Mouse (Mus musculus) heart, embryonic 10.5 days (tissue): ENCODE data around the gene Sf1. TPM values are rescaled to one million over a fixed set of nuclear protein-coding genes. Genes with fewer than 3 reads are reported as not detected.

ENCODE experiments used
- DNase-seq: peaks from one replicate; pipeline ENCODE4 v3.0.0-alpha.2; 2017; ENCODE audit warnings: low spot score
- H3K27ac ChIP-seq: fragments of 300-500 bp; sonication (generic); 2 replicates; pipeline ENCODE4 v1.5.1; 2016; ENCODE audit warnings: mild to moderate bottlenecking
- H3K27me3 ChIP-seq: fragments of 300-500 bp; sonication (generic); 2 replicates; pipeline ENCODE4 v1.6.1; 2016; ENCODE audit warnings: mild to moderate bottlenecking; ENCODE audit not compliant: poor library complexity, insufficient read depth, severe bottlenecking
- H3K36me3 ChIP-seq: fragments of 300-500 bp; sonication (generic); 2 replicates; pipeline ENCODE4 v1.6.1; 2016; ENCODE audit warnings: mild to moderate bottlenecking, moderate library complexity
- H3K4me1 ChIP-seq: fragments of 300-500 bp; sonication (generic); 2 replicates; pipeline ENCODE4 v1.6.1; 2016; ENCODE audit warnings: mild to moderate bottlenecking
- H3K4me3 ChIP-seq: fragments of 300-500 bp; sonication (generic); 2 replicates; pipeline ENCODE4 v1.5.1; 2016; ENCODE audit warnings: mild to moderate bottlenecking, moderate library complexity
- H3K9me3 ChIP-seq: fragments of 300-500 bp; sonication (generic); 2 replicates; pipeline ENCODE4 v1.6.1; 2016; ENCODE audit warnings: mild to moderate bottlenecking, moderate library complexity
- WGBS: fragments of 180-500 bp; shearing (Covaris S2); methylation state at CpG from one replicate; pipeline ENCODE4 v1.1.7; 2016; 5-methylcytosine and 5-hydroxymethylcytosine counted together
- polyA plus RNA-seq: library from polyadenylated mRNA; unstranded; fragments of >200 nt; fragmentation: Nextera tagmentation; extraction: Ambion mirVana; gene quantifications from 2 replicates; pipeline ENCODE4 v1.2.1, GENCODE M21; 2016

Gene Sf1
- polyA plus RNA-seq: 129 and 146 TPM in 2 replicates

GRCm38 (mm10) chr19:6363411-6364240 is at the start of gene Sf1:
Gene Sf1 (plus strand): TSS chr19:6363690.
- Histone ChIP-seq H3K9me3 (no peaks in the 10 kb centered on the region), H3K4me3 (peak within 1 kb of the TSS; percentile 89), H3K27me3 (no peaks in the 10 kb centered on the region), H3K4me1 (peaks cover 16% of the 10 kb centered on the region), H3K27ac (peak within 1 kb of the TSS; percentile 99), H3K36me3 (peaks cover 40% of the 10 kb centered on the region)
- DNase-seq: peak; percentile 100
- WGBS: under 1% methylated on average over 85 of the region's 85 CpGs

- H3K4me1 ChIP-seq: peaks cover 20% of the 10 kb centered on the region
- no peak overlapping the region for H3K4me3 ChIP-seq
- no peaks in the 10 kb centered on the region for H3K27me3 ChIP-seq
- DNase-seq: no peak
- H3K9me3 ChIP-seq: no peaks in the 10 kb centered on the region
- H3K36me3 ChIP-seq: peaks cover 85% of the 10 kb centered on the region
- WGBS: 87% methylated on average over 8 of the region's 8 CpGs
- no peak overlapping the region for H3K27ac ChIP-seq
These were observed 49.7 kb upstream of the Sf1 start for GRCm38 (mm10) chr19:6313796-6314195.

GRCm38 (mm10) chr19:6314513-6314912 is 49.0 kb upstream of the Sf1 start:
- H3K4me3 ChIP-seq: no peak overlapping the region
- no peak overlapping the region for H3K27ac ChIP-seq
- H3K9me3 ChIP-seq: no peaks in the 10 kb centered on the region
- WGBS: 75% methylated on average over 8 of the region's 8 CpGs
- no peaks in the 10 kb centered on the region for H3K27me3 ChIP-seq
- H3K4me1 ChIP-seq: peaks cover 16% of the 10 kb centered on the region
- H3K36me3 ChIP-seq: peaks cover 93% of the 10 kb centered on the region
- no peak for DNase-seq

DNA sequence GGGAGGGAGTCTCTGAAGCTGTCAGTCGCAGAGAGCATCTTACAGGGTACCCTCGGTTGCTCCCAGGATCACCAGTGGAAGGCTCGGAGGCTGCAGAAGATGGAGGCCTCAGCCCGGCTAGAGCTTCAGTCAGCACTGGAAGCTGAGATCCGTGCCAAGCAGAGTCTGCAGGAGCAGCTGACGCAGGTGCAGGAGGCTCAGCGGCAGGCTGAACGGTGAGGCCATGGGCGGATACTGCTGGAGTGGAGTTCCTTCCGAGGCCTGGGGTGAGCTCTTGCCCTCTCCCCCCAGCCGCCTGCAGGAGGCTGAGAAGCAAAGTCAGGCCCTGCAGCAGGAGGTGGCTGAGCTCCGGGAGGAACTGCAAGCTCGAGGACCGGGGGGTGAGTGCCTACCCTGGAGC is 47.9 kb upstream of the Sf1 start:
- WGBS: 76% methylated on average over 14 of the region's 14 CpGs
- Histone ChIP-seq H3K27me3 (no peaks in the 10 kb centered on the region), H3K27ac (no peak overlapping the region), H3K4me1 (peaks cover 19% of the 10 kb centered on the region), H3K4me3 (no peak overlapping the region), H3K9me3 (no peaks in the 10 kb centered on the region), H3K36me3 (peaks cover 95% of the 10 kb centered on the region)
- no peak for DNase-seq

DNA sequence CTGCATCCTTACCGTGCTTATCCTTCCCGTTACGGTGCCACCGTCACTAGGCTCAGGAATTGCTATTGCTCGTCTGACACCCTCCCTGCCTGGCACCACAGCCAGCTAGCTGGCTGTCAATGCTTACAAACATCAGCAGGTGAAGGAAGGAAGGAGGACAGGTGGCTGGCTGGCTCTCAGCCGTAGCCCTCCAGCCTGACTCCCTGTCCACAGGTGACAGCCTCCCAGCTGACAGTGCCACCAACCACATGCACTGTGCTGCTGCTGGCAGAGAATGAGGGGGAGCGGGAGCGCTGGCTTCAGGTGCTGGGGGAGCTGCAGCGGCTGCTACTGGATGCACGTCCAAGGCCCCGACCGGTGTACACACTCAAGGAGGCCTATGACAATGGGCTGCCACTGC is 45.3 kb upstream of the Sf1 start:
- Histone ChIP-seq H3K27me3 (no peaks in the 10 kb centered on the region), H3K36me3 (peaks cover 81% of the 10 kb centered on the region), H3K4me1 (peaks cover 35% of the 10 kb centered on the region), H3K9me3 (no peaks in the 10 kb centered on the region), H3K4me3 (no peak overlapping the region), H3K27ac (no peak overlapping the region)
- WGBS: 90% methylated on average over 12 of the region's 12 CpGs
- no peak for DNase-seq

DNA sequence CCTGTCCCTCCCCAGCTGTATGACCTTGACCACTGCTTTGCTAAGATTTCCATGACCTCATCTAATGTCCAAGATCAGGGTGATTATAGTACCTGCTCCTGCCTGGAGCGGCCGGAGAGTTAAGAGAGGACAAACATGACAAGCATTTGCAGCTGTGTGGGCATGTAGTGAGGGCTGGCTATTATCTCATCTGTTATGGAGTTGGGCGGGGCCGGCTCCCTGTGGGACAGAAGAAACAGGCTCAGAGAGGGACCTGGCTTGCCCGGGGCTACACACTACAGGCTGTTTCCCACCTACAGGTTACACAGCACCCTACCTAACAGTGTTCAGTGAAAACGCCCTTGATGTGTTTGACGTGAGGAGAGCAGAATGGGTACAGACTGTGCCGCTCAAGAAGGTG is 42.1 kb upstream of the Sf1 start:
- 63% methylated on average over 8 of the region's 8 CpGs for WGBS

GRCm38 (mm10) chr19:6321786-6322621 is 41.5 kb upstream of the Sf1 start:
- Histone ChIP-seq H3K4me3 (no peak overlapping the region), H3K27me3 (no peaks in the 10 kb centered on the region), H3K4me1 (peaks cover 27% of the 10 kb centered on the region), H3K27ac (peak overlapping the region; percentile 18), H3K9me3 (no peaks in the 10 kb centered on the region), H3K36me3 (peaks cover 51% of the 10 kb centered on the region)
- 76% methylated on average over 33 of the region's 33 CpGs for WGBS
- no peak for DNase-seq

More for the DNA sequence above, 42.1 kb upstream of the Sf1 start:
- Histone ChIP-seq H3K27ac (peak overlapping the region; percentile 18; the same call in 1 of the 2 replicates), H3K4me1 (peaks cover 34% of the 10 kb centered on the region), H3K27me3 (no peaks in the 10 kb centered on the region), H3K4me3 (no peak overlapping the region), H3K9me3 (no peaks in the 10 kb centered on the region), H3K36me3 (peaks cover 57% of the 10 kb centered on the region)
- DNase-seq: no peak

- Histone ChIP-seq H3K36me3 (peaks cover 25% of the 10 kb centered on the region), H3K4me3 (no peak overlapping the region), H3K4me1 (peaks cover 24% of the 10 kb centered on the region), H3K27ac (no peak overlapping the region), H3K9me3 (no peaks in the 10 kb centered on the region), H3K27me3 (no peaks in the 10 kb centered on the region)
- 75% methylated on average over 9 of the region's 9 CpGs for WGBS
- DNase-seq: no peak
These were observed 38.7 kb upstream of the Sf1 start for GRCm38 (mm10) chr19:6324751-6325150.

DNA sequence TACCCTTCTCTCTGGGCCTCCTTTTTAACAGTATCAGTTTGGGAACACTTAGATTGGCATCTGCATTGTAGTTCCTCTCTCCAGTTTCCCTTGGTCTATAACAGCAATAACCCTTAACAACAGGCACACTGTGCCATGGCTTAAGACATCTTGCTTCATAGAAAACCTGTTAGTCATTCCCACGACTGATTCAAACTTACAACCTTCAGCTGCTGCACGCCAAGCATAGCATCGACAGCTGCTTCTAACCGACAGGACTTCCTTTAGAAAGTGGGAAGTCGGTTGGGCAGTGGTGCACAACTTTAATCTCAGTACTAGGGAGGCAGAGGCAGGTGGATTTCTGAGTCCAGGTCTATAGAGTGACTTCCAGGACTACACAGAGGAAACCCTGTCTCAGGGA is 32.3 kb upstream of the Sf1 start:
- 58% methylated on average over 5 of the region's 5 CpGs for WGBS

DNA sequence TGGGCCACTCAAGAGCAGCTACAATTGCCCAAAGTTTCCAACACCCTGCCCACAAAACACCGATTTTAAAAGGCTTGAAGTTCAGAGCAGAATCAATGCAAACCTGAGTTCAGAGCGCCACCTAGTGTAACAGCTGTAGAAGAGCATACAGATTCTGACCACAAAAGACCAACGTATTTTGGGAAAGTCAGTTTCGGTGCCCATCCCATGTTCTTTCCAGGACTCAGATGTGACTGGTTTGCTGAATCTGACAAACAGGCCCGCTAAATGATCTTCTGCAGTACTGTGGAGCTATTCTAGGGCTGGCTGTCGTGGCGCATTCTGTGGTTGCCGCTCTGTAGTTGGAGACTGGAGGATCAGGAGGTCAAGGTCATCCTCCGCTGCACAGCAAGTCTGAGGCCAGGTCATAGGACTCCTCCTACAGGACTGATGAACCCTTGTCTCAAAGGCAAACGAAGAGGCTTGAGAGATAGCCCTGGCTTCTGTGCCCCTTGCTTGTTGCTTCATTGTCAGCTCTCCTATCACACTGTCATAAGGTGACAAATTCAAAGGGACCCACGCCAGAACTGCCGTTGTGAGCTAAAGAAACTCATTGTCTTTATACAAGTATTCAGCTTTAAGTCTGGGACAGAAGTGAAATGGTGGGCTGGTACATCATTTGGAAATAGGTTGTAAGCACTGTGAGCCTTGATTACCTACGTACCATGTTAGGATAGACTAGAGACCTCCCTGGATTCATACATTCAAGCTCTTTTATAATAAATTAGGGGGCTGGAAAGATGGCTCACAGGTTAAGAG is 31.6 kb upstream of the Sf1 start:
- DNase-seq: no peak
- peak overlapping the region; percentile 82 for H3K27ac ChIP-seq
- 25% methylated on average over 13 of the region's 13 CpGs for WGBS
- H3K4me3 ChIP-seq: peak overlapping the region; percentile 35
- H3K27me3 ChIP-seq: no peaks in the 10 kb centered on the region
- peaks cover 33% of the 10 kb centered on the region for H3K4me1 ChIP-seq
- H3K36me3 ChIP-seq: peaks cover 5% of the 10 kb centered on the region
- H3K9me3 ChIP-seq: no peaks in the 10 kb centered on the region

More for the DNA sequence above, 32.3 kb upstream of the Sf1 start:
- no peaks in the 10 kb centered on the region for H3K9me3 ChIP-seq
- H3K4me1 ChIP-seq: peaks cover 26% of the 10 kb centered on the region
- DNase-seq: no peak
- no peaks in the 10 kb centered on the region for H3K27me3 ChIP-seq
- no peak overlapping the region for H3K4me3 ChIP-seq
- H3K27ac ChIP-seq: no peak overlapping the region
- no peaks in the 10 kb centered on the region for H3K36me3 ChIP-seq

- WGBS: 69% methylated on average over 9 of the region's 9 CpGs
These were observed 29.5 kb upstream of the Sf1 start for GRCm38 (mm10) chr19:6333761-6334595.

More at GRCm38 (mm10) chr19:6333761-6334595, 29.5 kb upstream of the Sf1 start:
- peaks cover 26% of the 10 kb centered on the region for H3K36me3 ChIP-seq
- peak overlapping the region; percentile 91 for H3K27ac ChIP-seq
- peak overlapping the region; percentile 87 for H3K4me3 ChIP-seq
- no peaks in the 10 kb centered on the region for H3K9me3 ChIP-seq
- no peaks in the 10 kb centered on the region for H3K27me3 ChIP-seq
- peaks cover 39% of the 10 kb centered on the region for H3K4me1 ChIP-seq
- DNase-seq: no peak
